Mouse (Mus musculus) megakaryocyte, embryonic 14.5 days (primary cell): ENCODE results near the gene Atg101. TPM values are rescaled to one million over a fixed set of nuclear protein-coding genes. Genes with fewer than 3 reads are reported as not detected.

Experiments
- H3K27me3 ChIP-seq: replicated peaks from 2 replicates; pipeline ENCODE3; 2012; ENCODE audit warnings: inconsistent platforms
- H3K36me3 ChIP-seq: replicated peaks from 2 replicates; pipeline ENCODE3; 2012; ENCODE audit warnings: low read length, inconsistent platforms, mixed read lengths
- H3K4me1 ChIP-seq: 2 replicates; pipeline ENCODE4 v1.6.1; 2012; ENCODE audit warnings: inconsistent platforms
- H3K4me3 ChIP-seq: replicated peaks from 2 replicates; pipeline ENCODE3; 2012; ENCODE audit warnings: moderate library complexity, mild to moderate bottlenecking, inconsistent platforms
- H3K9me3 ChIP-seq: 2 replicates; pipeline ENCODE4 v1.6.1; 2012; ENCODE audit warnings: inconsistent platforms
- FLI1 ChIP-seq: IDR thresholded peaks from 2 replicates; pipeline ENCODE4 v1.6.1; 2012; ENCODE audit warnings: low read length, inconsistent platforms, mixed read lengths
- GATA1 ChIP-seq: IDR thresholded peaks from 3 replicates; pipeline ENCODE4 v1.6.1; 2012; ENCODE audit warnings: mixed read lengths, low read length, inconsistent platforms, borderline replicate concordance
- polyA plus RNA-seq: library from polyadenylated mRNA; stranded (reverse); fragments of >175 nt; gene quantifications from 2 replicates; pipeline ENCODE4 v1.2.3, GENCODE M21; 2012; ENCODE audit warnings: low replicate concordance; ENCODE audit not compliant: insufficient read depth

Atg101 gene
- polyA plus RNA-seq, result 36.9 and 65.9 TPM in 2 replicates

DNA sequence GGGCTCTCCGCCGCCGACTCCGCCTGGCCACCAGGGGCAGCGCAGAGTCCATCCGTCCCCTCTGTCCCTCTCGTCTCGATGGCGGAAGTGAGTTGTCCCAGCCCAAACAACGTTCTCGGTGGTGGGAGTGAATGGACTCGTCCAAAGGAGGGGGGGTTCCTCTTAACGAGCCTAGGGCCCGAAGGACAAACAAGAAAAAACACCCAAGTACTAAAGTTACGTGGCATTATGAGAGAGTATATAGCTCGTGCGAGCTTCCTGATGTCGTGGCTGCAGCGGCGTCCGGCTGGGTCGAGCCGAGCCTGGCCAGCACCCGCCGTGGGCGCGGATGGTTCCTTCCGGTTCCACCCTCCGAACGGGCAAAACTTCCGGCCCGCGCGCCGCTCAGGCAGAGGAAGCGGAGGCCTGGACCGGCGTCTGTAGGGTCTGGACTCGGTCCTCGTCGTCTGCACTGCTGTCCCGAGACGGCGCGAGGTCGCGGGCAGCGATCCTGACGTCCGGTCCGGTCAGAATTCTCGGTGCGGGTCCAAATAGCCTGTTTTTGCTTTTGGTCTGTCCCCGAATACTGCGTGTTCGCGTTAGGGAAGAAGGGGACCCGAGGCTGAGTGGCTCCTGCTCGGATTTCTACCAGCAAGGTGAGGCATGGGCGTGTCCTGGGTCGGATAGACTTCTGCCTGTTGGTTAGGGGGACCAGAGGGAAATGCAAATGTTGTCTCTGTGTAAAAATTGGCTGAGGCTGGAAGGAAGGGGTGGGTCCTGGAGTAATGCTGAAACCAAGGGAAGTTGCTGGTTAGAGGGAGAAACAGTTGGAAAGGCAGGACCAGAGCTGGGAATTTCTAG lies at the start of gene Atg101:
Atg101 (plus strand) TSS at position 362 of the 840 bp plus-strand sequence.
- Histone ChIP-seq H3K27me3 (peaks cover 8% of the 10 kb centered on the region), H3K4me1 (peaks cover 54% of the 10 kb centered on the region)
- no peak for TF ChIP-seq GATA1
- TF ChIP-seq FLI1, result peak; percentile 42; the same call in 1 of the 2 replicates

GRCm38 (mm10) chr15:101234611-101235341 lies 49.3 kb upstream of the Atg101 start:
- H3K4me1 ChIP-seq, result peaks cover 41% of the 10 kb centered on the region
- peaks cover 6% of the 10 kb centered on the region; the same call in 1 of the 2 replicates for H3K9me3 ChIP-seq
- no peaks in the 10 kb centered on the region for H3K36me3 ChIP-seq
- no peak for TF ChIP-seq GATA1
- TF ChIP-seq FLI1, result no peak
- no peak overlapping the region for H3K4me3 ChIP-seq
- H3K27me3 ChIP-seq, result peaks cover 47% of the 10 kb centered on the region

More for the DNA sequence above, at the start of gene Atg101:
- peak within 1 kb of the TSS; percentile 96 for H3K4me3 ChIP-seq
- no peaks in the 10 kb centered on the region for H3K9me3 ChIP-seq
- H3K36me3 ChIP-seq, result peaks cover 35% of the 10 kb centered on the region

DNA sequence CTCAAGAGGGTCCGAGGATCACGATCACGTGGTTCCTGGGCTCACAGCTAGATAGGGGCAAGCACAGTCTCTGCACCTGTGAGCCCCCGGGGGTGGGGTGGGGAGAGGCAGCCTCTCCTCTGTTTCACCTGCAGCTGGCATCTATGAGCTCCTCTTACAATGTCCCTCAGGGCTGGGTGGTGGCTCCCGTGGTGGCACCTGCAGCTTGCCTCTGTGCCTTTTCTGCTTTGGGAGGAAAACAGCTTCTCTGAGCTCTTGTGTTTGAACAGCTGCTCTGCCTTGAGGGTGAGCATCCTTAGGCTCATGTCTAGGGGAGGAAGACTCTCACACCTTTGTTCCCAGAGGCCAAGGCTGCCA lies 48.8 kb upstream of the Atg101 start:
- Histone ChIP-seq H3K4me3 (no peak overlapping the region), H3K36me3 (no peaks in the 10 kb centered on the region), H3K4me1 (peaks cover 43% of the 10 kb centered on the region), H3K9me3 (peaks cover 6% of the 10 kb centered on the region; the same call in 1 of the 2 replicates), H3K27me3 (peaks cover 44% of the 10 kb centered on the region)
- TF ChIP-seq GATA1 (no peak), FLI1 (no peak)

DNA sequence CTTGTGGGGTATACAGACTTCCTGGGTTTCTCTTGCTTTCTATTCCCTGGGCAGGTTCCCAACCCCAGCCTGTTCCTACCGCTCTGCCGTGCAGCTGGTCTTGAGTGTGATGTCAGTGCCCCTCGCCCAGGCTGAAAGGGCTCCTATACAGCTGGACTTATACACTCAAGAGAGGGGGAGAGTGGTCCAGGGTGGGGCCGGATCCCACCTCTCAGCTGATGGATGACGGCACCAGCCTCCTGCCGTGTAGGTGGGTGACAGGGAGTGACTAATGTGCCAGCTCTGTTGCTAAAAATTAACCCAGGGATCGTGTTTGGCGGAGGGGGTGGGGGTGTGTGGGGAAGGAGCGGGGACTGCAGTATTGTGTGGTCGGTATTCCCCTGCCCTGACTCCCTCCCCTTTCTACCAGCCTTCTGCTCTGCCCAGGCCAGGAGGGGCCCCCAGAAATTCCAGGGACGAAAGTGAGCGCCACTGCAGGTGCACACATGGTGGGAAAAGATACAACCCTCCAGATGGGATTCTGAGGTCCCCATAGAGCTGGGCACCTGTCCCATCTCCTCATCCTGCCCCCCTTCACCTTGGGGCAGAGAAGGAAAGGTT lies 48.2 kb upstream of the Atg101 start:
- H3K9me3 ChIP-seq, result peaks cover 6% of the 10 kb centered on the region; the same call in 1 of the 2 replicates
- TF ChIP-seq GATA1, result no peak
- no peak for TF ChIP-seq FLI1
- H3K4me1 ChIP-seq, result peaks cover 48% of the 10 kb centered on the region
- no peaks in the 10 kb centered on the region for H3K36me3 ChIP-seq
- H3K27me3 ChIP-seq, result peaks cover 41% of the 10 kb centered on the region
- no peak overlapping the region for H3K4me3 ChIP-seq

- H3K4me1 ChIP-seq, result peaks cover 59% of the 10 kb centered on the region
- H3K27me3 ChIP-seq, result peaks cover 41% of the 10 kb centered on the region
- no peak for TF ChIP-seq GATA1
- TF ChIP-seq FLI1, result no peak
These were observed 47.2 kb upstream of the Atg101 start for GRCm38 (mm10) chr15:101236878-101237277.

DNA sequence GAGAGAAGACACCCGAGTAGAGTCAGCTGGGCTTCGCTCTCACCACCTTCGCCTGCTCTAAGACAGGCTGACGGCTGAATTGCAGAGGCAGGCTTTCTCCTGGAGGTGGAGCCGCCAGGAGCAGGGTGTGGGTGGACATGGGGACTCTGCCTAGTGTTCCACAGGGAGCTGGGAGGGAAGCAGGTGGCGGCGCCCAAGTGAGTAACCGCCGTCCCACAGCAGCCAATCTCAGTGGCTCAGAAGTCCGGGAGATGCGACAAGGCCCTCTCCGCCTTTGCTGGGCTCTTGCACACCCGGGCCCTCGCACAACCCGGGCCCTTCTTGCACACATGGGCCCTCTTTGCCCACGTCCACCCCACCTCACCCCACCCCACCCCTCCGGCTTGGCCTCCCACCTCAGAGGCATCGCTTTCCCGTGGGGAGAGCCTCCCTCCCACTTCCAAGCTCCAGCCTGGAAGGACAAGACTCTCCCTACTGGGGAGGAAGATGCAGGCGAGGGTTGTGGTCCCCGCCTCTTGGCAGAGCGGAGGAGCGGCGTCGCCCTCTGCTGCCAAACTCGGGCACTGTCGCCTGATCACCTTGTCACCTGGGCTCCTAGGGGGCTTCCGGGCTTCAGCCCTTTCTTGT lies 45.1 kb upstream of the Atg101 start:
- TF ChIP-seq GATA1 (no peak), FLI1 (no peak)
- Histone ChIP-seq H3K36me3 (no peaks in the 10 kb centered on the region), H3K4me1 (peaks cover 71% of the 10 kb centered on the region), H3K27me3 (peaks cover 28% of the 10 kb centered on the region), H3K9me3 (no peaks in the 10 kb centered on the region), H3K4me3 (peak overlapping the region; percentile 23)

More at GRCm38 (mm10) chr15:101236878-101237277, 47.2 kb upstream of the Atg101 start:
- no peaks in the 10 kb centered on the region for H3K36me3 ChIP-seq
- no peak overlapping the region for H3K4me3 ChIP-seq
- H3K9me3 ChIP-seq, result no peaks in the 10 kb centered on the region

GRCm38 (mm10) chr15:101239821-101240220 lies 44.3 kb upstream of the Atg101 start:
- no peaks in the 10 kb centered on the region for H3K36me3 ChIP-seq
- H3K9me3 ChIP-seq, result no peaks in the 10 kb centered on the region
- H3K4me1 ChIP-seq, result peaks cover 73% of the 10 kb centered on the region
- H3K27me3 ChIP-seq, result peaks cover 28% of the 10 kb centered on the region
- no peak for TF ChIP-seq GATA1
- no peak for TF ChIP-seq FLI1
- H3K4me3 ChIP-seq, result no peak overlapping the region

- H3K4me3 ChIP-seq, result peak overlapping the region; percentile 90
- H3K36me3 ChIP-seq, result no peaks in the 10 kb centered on the region
- peaks cover 21% of the 10 kb centered on the region for H3K27me3 ChIP-seq
- H3K4me1 ChIP-seq, result peaks cover 70% of the 10 kb centered on the region
- H3K9me3 ChIP-seq, result no peaks in the 10 kb centered on the region
- no peak for TF ChIP-seq GATA1
- no peak for TF ChIP-seq FLI1
These were observed 43.3 kb upstream of the Atg101 start for GRCm38 (mm10) chr15:101240799-101241204.

DNA sequence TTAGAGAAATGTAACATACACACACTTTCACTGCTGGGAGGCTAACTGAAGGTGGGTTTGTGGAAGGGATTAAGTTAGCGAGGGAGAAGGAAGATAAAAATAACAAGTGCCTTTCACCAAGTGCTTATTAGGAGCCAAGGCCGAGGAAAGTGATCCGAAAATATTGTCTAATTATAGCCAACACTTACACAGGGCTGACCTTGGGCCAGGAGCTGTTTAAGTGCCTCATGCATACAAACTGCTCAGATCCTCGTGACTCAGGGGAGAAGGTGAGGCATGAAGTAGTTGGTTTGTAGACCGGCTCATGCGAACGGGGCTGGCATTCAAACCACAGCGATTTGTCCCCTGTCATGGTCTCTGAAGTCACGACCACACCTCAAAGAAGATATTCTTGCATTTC lies 42.8 kb upstream of the Atg101 start:
- Histone ChIP-seq H3K9me3 (no peaks in the 10 kb centered on the region), H3K4me1 (peaks cover 72% of the 10 kb centered on the region), H3K27me3 (peaks cover 17% of the 10 kb centered on the region), H3K4me3 (peak overlapping the region; percentile 90), H3K36me3 (no peaks in the 10 kb centered on the region)
- TF ChIP-seq GATA1, result no peak
- TF ChIP-seq FLI1, result no peak
